Mouse (Mus musculus): ENCODE data around the gene Ube2r2. TPM values are rescaled to one million over a fixed set of nuclear protein-coding genes. Genes with fewer than 3 reads are reported as not detected.

Ube2r2 gene
- polyA plus RNA-seq, 1 experiment = 129 TPM

- H3K4me1 ChIP-seq (ENCODE audit: control insufficient read depth, insufficient read depth, low read length) = no peaks in the 10 kb centered on the region
- H3K4me3 ChIP-seq (ENCODE audit: insufficient read depth, low read length) = peak overlapping the region; percentile 70
- peak overlapping the region; percentile 98 for H3K27ac ChIP-seq (ENCODE audit: insufficient read depth, low read length)
- TF ChIP-seq POLR2A (IDR thresholded peaks at IDR 0.05; ENCODE audit: extremely low read depth, insufficient read depth, low read length) (peak; percentile 38; the same call in 1 of the 2 replicates), CTCF (IDR thresholded peaks at IDR 0.05; ENCODE audit: extremely low read depth, insufficient read depth, low read length) (no peak)
Observed at GRCm38 (mm10) chr4:41134935-41135710, 420 bp upstream of the Ube2r2 start.

GRCm38 (mm10) chr4:41136454-41136805, 887 bp downstream of the Ube2r2 start:
- peak overlapping the region; percentile 70 for H3K4me3 ChIP-seq (ENCODE audit: insufficient read depth, low read length)
- H3K27ac ChIP-seq (ENCODE audit: insufficient read depth, low read length) = peak overlapping the region; percentile 48
- TF ChIP-seq CTCF (IDR thresholded peaks at IDR 0.05; ENCODE audit: extremely low read depth, insufficient read depth, low read length) = no peak
- TF ChIP-seq POLR2A (IDR thresholded peaks at IDR 0.05; ENCODE audit: extremely low read depth, insufficient read depth, low read length) = no peak
- H3K4me1 ChIP-seq (ENCODE audit: control insufficient read depth, insufficient read depth, low read length) = no peaks in the 10 kb centered on the region

GRCm38 (mm10) chr4:41136811-41137210, 1.3 kb downstream of the Ube2r2 start:
- no peak overlapping the region for H3K27ac ChIP-seq (ENCODE audit: insufficient read depth, low read length)
- no peaks in the 10 kb centered on the region for H3K4me1 ChIP-seq (ENCODE audit: control insufficient read depth, insufficient read depth, low read length)
- H3K4me3 ChIP-seq (ENCODE audit: insufficient read depth, low read length) = peak overlapping the region; percentile 70
- TF ChIP-seq POLR2A (IDR thresholded peaks at IDR 0.05; ENCODE audit: extremely low read depth, insufficient read depth, low read length) (no peak), CTCF (IDR thresholded peaks at IDR 0.05; ENCODE audit: extremely low read depth, insufficient read depth, low read length) (no peak)

- no peak overlapping the region for H3K4me3 ChIP-seq (ENCODE audit: insufficient read depth, low read length)
- TF ChIP-seq CTCF (IDR thresholded peaks at IDR 0.05; ENCODE audit: extremely low read depth, insufficient read depth, low read length) = no peak
- TF ChIP-seq POLR2A (IDR thresholded peaks at IDR 0.05; ENCODE audit: extremely low read depth, insufficient read depth, low read length) = no peak
- H3K27ac ChIP-seq (ENCODE audit: insufficient read depth, low read length) = no peak overlapping the region
Observed at GRCm38 (mm10) chr4:41140174-41140875, 4.8 kb downstream of the Ube2r2 start.

GRCm38 (mm10) chr4:41142601-41143000, 7.1 kb downstream of the Ube2r2 start:
- TF ChIP-seq CTCF (IDR thresholded peaks at IDR 0.05; ENCODE audit: extremely low read depth, insufficient read depth, low read length) (no peak), POLR2A (IDR thresholded peaks at IDR 0.05; ENCODE audit: extremely low read depth, insufficient read depth, low read length) (no peak)
- Histone ChIP-seq H3K4me3 (ENCODE audit: insufficient read depth, low read length) (no peak overlapping the region), H3K27ac (ENCODE audit: insufficient read depth, low read length) (no peak overlapping the region)

More at GRCm38 (mm10) chr4:41140174-41140875, 4.8 kb downstream of the Ube2r2 start:
- peaks cover 4% of the 10 kb centered on the region; the same call in 1 of the 2 replicates for H3K4me1 ChIP-seq (ENCODE audit: control insufficient read depth, insufficient read depth, low read length)

GRCm38 (mm10) chr4:41149891-41150290, 14.3 kb downstream of the Ube2r2 start:
- TF ChIP-seq CTCF (IDR thresholded peaks at IDR 0.05; ENCODE audit: extremely low read depth, insufficient read depth, low read length) (no peak), POLR2A (IDR thresholded peaks at IDR 0.05; ENCODE audit: extremely low read depth, insufficient read depth, low read length) (no peak)

More at GRCm38 (mm10) chr4:41142601-41143000, 7.1 kb downstream of the Ube2r2 start:
- H3K4me1 ChIP-seq (ENCODE audit: control insufficient read depth, insufficient read depth, low read length) = peaks cover 6% of the 10 kb centered on the region; the same call in 1 of the 2 replicates

GRCm38 (mm10) chr4:41151186-41151585, 15.6 kb downstream of the Ube2r2 start:
- H3K4me1 ChIP-seq (ENCODE audit: control insufficient read depth, insufficient read depth, low read length) = peaks cover 2% of the 10 kb centered on the region; the same call in 1 of the 2 replicates
- TF ChIP-seq CTCF (IDR thresholded peaks at IDR 0.05; ENCODE audit: extremely low read depth, insufficient read depth, low read length) (no peak), POLR2A (IDR thresholded peaks at IDR 0.05; ENCODE audit: extremely low read depth, insufficient read depth, low read length) (no peak)
- H3K27ac ChIP-seq (ENCODE audit: insufficient read depth, low read length) = no peak overlapping the region
- no peak overlapping the region for H3K4me3 ChIP-seq (ENCODE audit: insufficient read depth, low read length)

More at GRCm38 (mm10) chr4:41149891-41150290, 14.3 kb downstream of the Ube2r2 start:
- H3K27ac ChIP-seq (ENCODE audit: insufficient read depth, low read length) = no peak overlapping the region
- H3K4me3 ChIP-seq (ENCODE audit: insufficient read depth, low read length) = no peak overlapping the region
- peaks cover 2% of the 10 kb centered on the region; the same call in 1 of the 2 replicates for H3K4me1 ChIP-seq (ENCODE audit: control insufficient read depth, insufficient read depth, low read length)

- TF ChIP-seq POLR2A (IDR thresholded peaks at IDR 0.05; ENCODE audit: extremely low read depth, insufficient read depth, low read length) (no peak), CTCF (IDR thresholded peaks at IDR 0.05; ENCODE audit: extremely low read depth, insufficient read depth, low read length) (no peak)
- Histone ChIP-seq H3K27ac (ENCODE audit: insufficient read depth, low read length) (no peak overlapping the region), H3K4me3 (ENCODE audit: insufficient read depth, low read length) (no peak overlapping the region), H3K4me1 (ENCODE audit: control insufficient read depth, insufficient read depth, low read length) (no peaks in the 10 kb centered on the region)
Observed at GRCm38 (mm10) chr4:41153146-41153545, 17.6 kb downstream of the Ube2r2 start.

GRCm38 (mm10) chr4:41156961-41157360, 21.4 kb downstream of the Ube2r2 start:
- no peak overlapping the region for H3K27ac ChIP-seq (ENCODE audit: insufficient read depth, low read length)

More at GRCm38 (mm10) chr4:41156961-41157360, 21.4 kb downstream of the Ube2r2 start:
- Histone ChIP-seq H3K4me1 (ENCODE audit: control insufficient read depth, insufficient read depth, low read length) (no peaks in the 10 kb centered on the region), H3K4me3 (ENCODE audit: insufficient read depth, low read length) (no peak overlapping the region)
- TF ChIP-seq CTCF (IDR thresholded peaks at IDR 0.05; ENCODE audit: extremely low read depth, insufficient read depth, low read length) = no peak
- TF ChIP-seq POLR2A (IDR thresholded peaks at IDR 0.05; ENCODE audit: extremely low read depth, insufficient read depth, low read length) = no peak

Measured in cortical plate, adult 2 months (tissue).